Mouse (Mus musculus): ENCODE measurements at regions not wholly inside any gene's neighbourhood (a gene's known extent, or its start where the extent isn't known, plus 50 kb on each side); places are given as distances from the start of the nearest gene placed in this dataset.

DNA sequence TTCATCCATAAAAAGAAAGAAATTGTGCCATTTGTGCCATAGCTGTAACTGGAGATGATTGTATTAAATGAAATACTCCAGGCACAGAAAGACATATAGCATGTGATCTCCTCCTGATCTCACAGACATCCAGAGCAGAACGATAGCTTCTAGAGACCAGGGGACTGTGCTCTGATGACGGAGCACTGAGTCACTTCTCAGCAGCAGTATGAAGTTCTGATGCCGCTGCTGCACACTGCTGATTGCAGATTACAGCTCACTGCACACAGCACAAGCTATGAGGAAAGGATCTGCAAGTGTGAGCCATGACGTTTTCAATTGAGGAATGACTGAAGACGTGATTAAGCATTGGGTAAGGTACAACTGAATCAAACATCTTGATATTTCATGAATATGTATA lies 190.6 kb upstream of the Adamts9 start:
- DNase-seq (ENCODE audit: low spot score) = no peak

GRCm38 (mm10) chr6:93130946-93131685 lies 187.8 kb upstream of the Adamts9 start:
- DNase-seq (ENCODE audit: low spot score) = no peak

DNA sequence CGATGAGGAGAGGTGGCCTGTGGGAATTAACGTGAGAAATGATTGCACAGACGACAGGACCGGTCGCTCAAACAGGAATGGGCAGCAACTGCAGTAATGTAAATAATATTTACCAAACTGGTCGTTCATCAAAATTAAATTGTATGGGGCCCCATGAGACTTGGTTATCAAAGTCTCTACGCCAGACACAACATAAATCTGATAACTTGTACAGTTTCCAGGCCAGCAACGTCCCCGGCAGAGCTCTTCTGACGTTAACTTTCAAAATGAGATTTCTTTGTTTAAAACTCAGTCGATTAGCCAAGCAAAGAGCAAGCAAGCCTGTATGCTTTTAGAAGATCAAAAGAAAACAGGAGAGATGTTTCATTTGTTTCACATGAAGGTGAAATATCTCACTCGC lies 176.2 kb upstream of the Adamts9 start:
- no peak for DNase-seq (ENCODE audit: low spot score)

DNA sequence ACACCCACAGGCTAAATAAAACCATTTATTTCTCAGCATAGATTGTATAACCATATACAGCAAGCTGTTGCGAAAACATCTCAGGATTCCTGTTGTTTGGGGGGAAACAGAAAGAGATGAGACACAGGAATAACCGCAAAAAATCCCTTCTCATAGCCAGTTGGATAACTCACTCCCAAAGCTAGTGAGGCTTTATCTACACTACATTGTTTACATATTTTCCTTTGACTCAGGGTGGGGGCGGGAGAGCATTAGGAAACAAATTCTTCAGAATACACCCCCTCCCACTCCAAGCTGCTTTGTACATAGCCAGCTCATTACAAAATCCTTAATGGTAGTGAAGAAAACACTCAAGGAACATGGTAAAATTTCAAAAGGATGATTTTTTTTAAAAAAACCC lies 170.1 kb upstream of the Adamts9 start:
- no peak for DNase-seq (ENCODE audit: low spot score)

GRCm38 (mm10) chr6:93094730-93095360 lies 151.6 kb upstream of the Adamts9 start:
- DNase-seq (ENCODE audit: low spot score) = no peak

DNA sequence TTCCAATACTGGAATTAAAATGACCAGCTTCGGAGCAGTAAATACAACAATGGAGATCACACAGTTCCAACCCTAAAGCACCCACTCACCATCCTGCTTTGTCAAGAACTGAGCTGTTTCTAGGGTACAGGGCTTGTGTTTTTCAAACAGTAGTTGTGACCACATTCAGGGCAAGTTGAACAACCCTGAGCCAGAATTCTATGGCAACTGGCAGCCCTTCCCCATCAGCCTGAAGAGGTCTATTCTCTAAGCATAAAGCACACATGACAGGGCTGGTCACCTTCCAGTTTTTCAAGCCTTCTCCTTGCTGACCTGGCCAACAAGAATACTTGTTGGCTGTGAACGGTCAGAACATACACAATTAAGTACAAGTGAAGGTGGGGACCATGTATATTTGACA lies 150.5 kb upstream of the Adamts9 start:
- DNase-seq (ENCODE audit: low spot score) = no peak

DNA sequence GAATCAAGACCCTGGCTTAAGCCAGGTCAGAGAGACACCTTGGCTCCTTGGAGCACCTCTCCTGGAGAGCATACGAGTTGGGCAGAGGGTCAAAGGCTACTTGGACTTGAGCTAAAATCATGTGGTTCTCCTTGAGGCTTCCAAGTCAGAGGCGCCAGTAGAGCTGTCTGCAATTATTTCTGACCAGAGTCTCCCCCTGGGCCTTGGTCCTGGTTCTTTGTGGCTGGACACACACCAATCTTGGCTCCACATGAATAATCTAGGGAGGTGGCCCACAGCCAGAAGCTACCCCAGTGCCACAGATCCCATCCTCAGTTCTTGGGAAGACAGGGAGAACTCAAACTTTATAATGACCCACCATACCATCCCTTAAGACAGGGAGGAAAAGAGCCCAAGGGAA lies 144.0 kb upstream of the Adamts9 start:
- no peak for DNase-seq (ENCODE audit: low spot score)

DNA sequence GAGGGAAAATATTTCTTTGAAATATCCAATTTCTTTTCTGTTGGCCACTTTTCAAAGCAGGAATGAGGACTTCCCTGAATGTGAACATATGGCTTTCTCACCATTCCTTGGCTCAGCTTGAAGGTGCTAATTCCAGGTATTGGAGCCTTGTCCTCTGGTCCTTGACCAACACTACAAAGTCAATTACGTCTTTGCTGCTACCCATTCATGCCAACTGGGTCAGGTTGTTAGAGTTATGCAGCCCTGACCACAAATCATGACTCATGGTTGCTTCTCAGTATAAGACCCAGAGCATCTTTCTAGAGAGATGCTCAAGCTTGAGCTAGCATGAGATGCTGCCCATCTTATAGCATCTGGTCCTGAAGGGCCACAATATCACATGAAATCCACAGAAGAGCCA lies 141.0 kb upstream of the Adamts9 start:
- DNase-seq (ENCODE audit: low spot score) = no peak

GRCm38 (mm10) chr6:93083716-93084115 lies 140.4 kb upstream of the Adamts9 start:
- no peak for DNase-seq (ENCODE audit: low spot score)

DNA sequence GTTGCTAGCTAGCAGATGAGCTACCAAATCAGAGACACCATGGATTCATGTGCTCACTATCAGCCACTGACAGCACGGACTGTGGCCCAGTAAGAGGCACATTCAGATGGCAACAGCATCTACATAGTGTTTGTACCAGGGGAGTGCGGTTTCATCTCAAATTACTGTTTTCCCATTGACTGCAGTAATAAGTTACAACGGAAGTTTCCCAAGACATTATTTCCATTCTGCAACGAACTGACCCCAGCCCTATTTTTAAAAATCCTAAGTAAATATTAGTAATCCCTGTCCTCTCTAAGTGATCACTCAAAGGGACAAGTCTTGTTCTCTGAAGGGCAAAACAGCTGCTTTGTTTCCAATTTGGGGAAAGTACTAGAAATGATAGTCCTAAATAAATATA lies 138.9 kb upstream of the Adamts9 start:
- DNase-seq (ENCODE audit: low spot score) = no peak

DNA sequence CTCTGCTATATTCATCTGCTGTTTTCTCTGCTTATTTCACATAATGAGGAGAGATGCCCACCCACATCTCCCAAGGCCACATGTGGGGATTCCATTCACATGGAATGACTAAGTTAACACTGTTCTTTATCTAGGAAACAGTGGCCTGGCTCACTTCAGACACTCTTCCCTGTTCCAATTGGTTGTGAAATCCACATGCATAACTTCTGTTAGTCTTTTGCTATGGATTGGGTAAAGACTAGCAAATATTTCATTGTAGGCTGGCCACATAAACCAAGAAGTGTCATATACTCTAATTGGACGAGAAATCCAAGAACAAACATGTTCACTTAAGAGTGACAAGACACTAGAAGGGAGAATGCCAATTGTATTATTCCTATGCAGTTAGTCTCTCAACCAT lies 133.4 kb upstream of the Adamts9 start:
- no peak for DNase-seq (ENCODE audit: low spot score)

GRCm38 (mm10) chr6:93075867-93076266 lies 132.6 kb upstream of the Adamts9 start:
- no peak for DNase-seq (ENCODE audit: low spot score)

GRCm38 (mm10) chr6:93075011-93075410 lies 131.7 kb upstream of the Adamts9 start:
- no peak for DNase-seq (ENCODE audit: low spot score)

DNA sequence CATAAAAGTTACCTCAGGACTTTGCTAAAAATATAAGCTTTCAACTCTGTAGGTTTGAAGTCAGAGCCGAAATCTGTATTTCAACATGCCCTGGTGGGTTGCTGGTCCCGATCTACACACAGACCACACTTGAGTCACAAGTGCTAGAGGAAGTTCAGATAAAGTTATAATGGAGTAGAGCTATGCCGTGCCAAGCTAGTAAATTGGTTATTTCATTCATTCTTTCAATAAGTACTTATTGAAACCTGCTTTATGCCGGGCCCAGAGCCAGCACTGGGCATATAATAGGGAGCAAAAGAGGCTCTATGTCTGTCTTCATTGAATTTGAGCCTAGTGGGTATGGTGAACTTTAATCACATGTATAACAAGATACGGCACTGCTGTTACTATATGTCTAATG lies 127.6 kb upstream of the Adamts9 start:
- DNase-seq (ENCODE audit: low spot score) = no peak

DNA sequence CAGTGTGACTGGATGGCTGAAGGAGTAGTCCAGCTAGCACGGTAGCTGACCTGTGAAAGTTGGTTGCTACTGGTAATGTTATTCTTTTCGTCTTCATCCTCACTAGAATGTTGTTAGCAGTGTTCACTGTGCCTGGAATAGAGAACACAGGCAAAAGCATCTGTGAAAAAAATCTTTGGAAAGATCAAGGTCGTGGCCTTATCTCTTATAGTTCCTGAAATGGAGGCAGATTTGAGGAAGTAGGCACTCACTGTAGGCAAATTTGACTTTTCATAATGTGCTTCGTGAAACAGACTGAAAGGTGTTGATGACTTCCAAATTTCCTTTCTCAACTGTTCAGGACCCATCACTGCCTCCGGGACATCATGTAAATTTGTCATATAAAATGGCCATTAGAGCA lies 124.5 kb upstream of the Adamts9 start:
- no peak for DNase-seq (ENCODE audit: low spot score)

GRCm38 (mm10) chr6:93066553-93067376 lies 123.5 kb upstream of the Adamts9 start:
- no peak for DNase-seq (ENCODE audit: low spot score)

DNA sequence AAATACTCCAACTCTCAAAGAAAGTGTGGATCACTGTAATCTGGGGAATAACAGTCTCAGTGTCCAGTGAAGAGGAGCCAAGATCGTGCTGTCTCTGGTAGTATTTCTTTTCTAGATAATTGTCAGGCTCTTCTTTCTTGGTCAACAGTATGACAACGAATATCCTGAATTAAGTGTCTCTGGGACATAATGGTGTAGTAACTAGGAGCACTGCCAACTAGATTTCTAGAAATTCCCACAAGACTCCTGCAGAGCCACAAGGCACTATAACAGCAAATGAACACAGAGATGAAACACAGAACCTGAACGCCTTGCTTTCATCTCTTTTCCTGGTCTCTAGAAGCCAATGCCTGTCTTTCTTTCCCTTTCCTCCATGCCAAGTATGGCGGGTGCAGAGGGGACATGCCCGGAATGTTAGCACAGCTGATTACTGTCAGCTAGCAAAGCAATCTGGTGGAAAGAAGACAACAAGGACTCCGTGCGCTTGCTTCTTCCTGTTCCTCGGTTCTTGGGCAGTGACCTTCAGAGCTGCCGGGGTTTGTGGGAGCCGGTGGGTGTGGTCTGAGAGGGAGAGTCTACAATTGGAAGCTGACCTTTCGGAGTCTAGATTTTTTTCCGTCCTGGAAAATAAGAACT lies 122.7 kb upstream of the Adamts9 start:
- DNase-seq (ENCODE audit: low spot score) = peak; percentile 64

DNA sequence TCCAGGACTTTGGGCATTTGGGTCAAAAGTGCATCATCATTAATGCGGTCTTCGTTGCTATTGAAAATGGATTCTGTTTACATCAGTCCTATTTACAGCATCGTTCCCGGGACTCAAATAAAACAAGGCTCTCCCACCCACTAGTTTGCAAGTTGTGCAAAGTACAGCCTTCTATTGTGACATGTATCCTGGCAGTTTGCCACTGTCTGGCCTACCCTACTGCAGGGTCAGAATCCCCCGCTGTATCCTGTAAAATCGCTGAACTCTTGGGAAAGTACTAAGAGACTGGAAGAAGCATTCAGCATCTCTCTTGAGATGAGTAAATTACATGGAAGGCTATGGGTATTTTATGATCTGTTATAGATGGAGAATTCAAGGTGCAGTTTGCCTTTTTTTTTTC lies 122.1 kb upstream of the Adamts9 start:
- no peak for DNase-seq (ENCODE audit: low spot score)

DNA sequence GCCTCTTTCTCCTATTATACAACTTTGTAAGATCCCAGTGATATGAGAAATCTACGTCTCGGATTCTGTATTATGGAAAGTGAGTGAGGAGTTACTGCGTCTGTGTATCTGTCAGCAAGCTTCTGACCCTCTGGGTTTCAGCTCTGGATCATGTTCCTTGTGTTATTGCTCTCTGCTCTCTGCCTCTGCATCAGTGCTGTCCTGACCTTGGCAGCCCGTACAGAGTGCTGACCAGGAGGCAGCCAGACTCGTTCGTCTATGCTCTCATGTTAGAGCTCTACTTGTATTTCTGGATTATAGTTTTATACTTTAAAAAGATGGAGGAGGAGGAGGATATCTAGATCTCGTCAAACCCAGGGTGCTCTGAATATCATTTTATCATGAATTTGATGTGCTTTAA lies 121.1 kb upstream of the Adamts9 start:
- peak; percentile 12 for DNase-seq (ENCODE audit: low spot score)

- no peak for DNase-seq (ENCODE audit: low spot score)
Observed at GRCm38 (mm10) chr6:93061741-93062140, 118.4 kb upstream of the Adamts9 start.

DNA sequence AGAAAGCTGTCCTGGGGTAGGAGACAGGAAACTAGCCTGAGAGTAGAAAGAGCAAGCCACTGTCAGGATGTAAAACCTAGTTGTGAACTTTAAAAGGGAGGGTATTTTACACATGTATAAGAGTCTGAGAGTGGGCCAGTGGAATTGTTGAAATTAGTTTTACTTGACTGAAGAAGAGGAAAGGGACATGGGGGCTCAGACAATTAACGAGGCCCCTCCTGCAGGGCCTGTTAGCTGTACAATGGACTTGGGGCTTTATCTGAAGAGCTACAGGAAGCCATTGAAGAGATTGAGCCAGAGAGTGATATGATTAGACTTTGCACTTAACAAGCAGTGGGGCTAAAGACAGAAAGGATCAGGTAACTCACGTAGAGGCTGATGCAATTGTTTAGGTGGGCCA lies 102.2 kb upstream of the Adamts9 start:
- DNase-seq (ENCODE audit: low spot score) = no peak

GRCm38 (mm10) chr6:93041041-93041440 lies 97.7 kb upstream of the Adamts9 start:
- no peak for DNase-seq (ENCODE audit: low spot score)

Measured in testis, postnatal 14 days (tissue).